Mouse (Mus musculus) intestine, embryonic 16.5 days (tissue): Measurements from ENCODE around the gene Dgat2. TPM values are rescaled to one million over a fixed set of nuclear protein-coding genes. Genes with fewer than 3 reads are reported as not detected.

Experiments
- ATAC-seq: fragments of 200-750 bp; cut with Nextera tagmentation; 2 replicates; pipeline ENCODE4 v1.8.0; 2017; ENCODE audit warnings: moderate TSS enrichment, moderate library complexity
- H3K27ac ChIP-seq: fragments of 300-500 bp; sonication (generic); 2 replicates; pipeline ENCODE4 v1.5.1; 2014; ENCODE audit warnings: mild to moderate bottlenecking, low read length
- H3K27me3 ChIP-seq: fragments of 300-500 bp; sonication (generic); replicated peaks from 2 replicates; pipeline ENCODE4 v1.6.1; 2014; ENCODE audit warnings: low read length, control low read depth, mixed read lengths; ENCODE audit not compliant: control insufficient read depth, insufficient read depth
- H3K36me3 ChIP-seq: fragments of 300-500 bp; sonication (generic); 2 replicates; pipeline ENCODE4 v1.6.1; 2014; ENCODE audit warnings: low read length, control low read depth; ENCODE audit not compliant: control insufficient read depth, insufficient read depth
- H3K4me1 ChIP-seq: fragments of 300-500 bp; sonication (generic); 2 replicates; pipeline ENCODE4 v1.6.1; 2014; ENCODE audit warnings: low read length, control low read depth, mixed read lengths; ENCODE audit not compliant: control insufficient read depth, insufficient read depth
- H3K4me2 ChIP-seq: fragments of 300-500 bp; sonication (generic); 2 replicates; pipeline ENCODE4 v1.6.1; 2014; ENCODE audit warnings: low read depth, low read length, control low read depth
- H3K4me3 ChIP-seq: fragments of 300-500 bp; sonication (generic); 2 replicates; pipeline ENCODE4 v1.5.1; 2014; ENCODE audit warnings: mild to moderate bottlenecking, low read length
- H3K9ac ChIP-seq: fragments of 300-500 bp; sonication (generic); 2 replicates; pipeline ENCODE4 v1.6.1; 2014; ENCODE audit warnings: low read depth, low read length
- H3K9me3 ChIP-seq: fragments of 300-500 bp; sonication (generic); 2 replicates; pipeline ENCODE4 v1.6.1; 2016; ENCODE audit warnings: low read length, control low read depth; ENCODE audit not compliant: control insufficient read depth
- WGBS: fragments of 180-500 bp; shearing (Covaris S2); extraction: QIAGEN DNeasy Blood & Tissue Kit; methylation state at CpG from one replicate; pipeline ENCODE4 v1.1.7; 2014; 5-methylcytosine and 5-hydroxymethylcytosine counted together
- polyA plus RNA-seq: library from polyadenylated mRNA; unstranded; fragments of >200 nt; fragmentation: Nextera tagmentation; extraction: Ambion mirVana; gene quantifications from 2 replicates; pipeline ENCODE4 v1.2.1, GENCODE M21; 2015

Dgat2 gene
- polyA plus RNA-seq, 1 experiment from 2014 or later, result 325 TPM

DNA sequence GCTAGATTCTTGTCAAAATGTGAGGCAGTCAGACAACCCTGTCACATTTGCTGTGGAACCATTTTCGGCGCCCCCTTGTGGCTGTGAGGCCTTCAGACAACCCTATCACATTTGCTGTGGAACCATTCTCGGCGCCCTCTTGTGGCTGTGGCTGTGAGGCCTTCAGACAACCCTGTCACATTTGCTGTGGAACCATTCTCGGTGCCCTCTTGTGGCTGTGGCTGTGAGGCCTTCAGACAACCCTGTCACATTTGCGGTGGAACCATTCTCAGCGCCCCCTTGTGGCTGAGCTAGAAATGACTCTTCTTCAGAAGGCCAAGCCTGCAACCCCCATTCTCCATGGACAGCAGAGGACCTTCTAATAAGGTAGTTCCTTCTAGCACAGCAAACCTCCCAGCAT, 31.2 kb downstream of the Dgat2 start:
- no peak overlapping the region for H3K4me2 ChIP-seq
- H3K9ac ChIP-seq, result no peak overlapping the region
- H3K9me3 ChIP-seq, result no peaks in the 10 kb centered on the region
- H3K4me1 ChIP-seq, result peaks cover 15% of the 10 kb centered on the region
- peak; percentile 53 for ATAC-seq
- WGBS, result 6% methylated on average over 7 of the region's 7 CpGs
- H3K36me3 ChIP-seq, result no peaks in the 10 kb centered on the region
- no peaks in the 10 kb centered on the region for H3K27me3 ChIP-seq
- H3K4me3 ChIP-seq, result no peak overlapping the region
- peak overlapping the region; percentile 39; the same call in 1 of the 2 replicates for H3K27ac ChIP-seq

DNA sequence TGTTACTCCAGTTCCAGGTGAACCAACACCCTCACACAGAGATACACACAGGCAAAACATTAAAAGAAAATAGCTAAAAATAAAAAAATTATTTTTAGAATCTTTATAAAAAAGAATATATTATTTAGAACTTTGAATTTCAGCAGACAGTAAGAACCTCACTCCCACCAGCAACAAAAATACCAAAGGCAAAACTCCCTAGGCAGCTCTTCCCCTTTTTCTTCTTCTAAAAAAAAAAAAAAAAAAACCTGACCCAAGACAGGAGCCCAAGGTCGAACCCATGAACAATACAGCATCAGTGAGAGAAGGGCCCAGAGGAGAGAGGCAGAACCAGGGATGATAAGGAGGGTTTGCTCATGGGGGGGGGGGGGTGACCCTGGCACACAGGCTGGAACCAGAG, 33.5 kb downstream of the Dgat2 start:
- H3K4me3 ChIP-seq, result no peak overlapping the region
- 56% methylated on average over 1 of the region's 1 CpGs for WGBS
- H3K9me3 ChIP-seq, result no peaks in the 10 kb centered on the region
- no peak overlapping the region for H3K4me2 ChIP-seq
- no peaks in the 10 kb centered on the region for H3K27me3 ChIP-seq
- H3K27ac ChIP-seq, result no peak overlapping the region
- H3K4me1 ChIP-seq, result no peaks in the 10 kb centered on the region; the same call in 1 of the 2 replicates
- no peaks in the 10 kb centered on the region for H3K36me3 ChIP-seq
- ATAC-seq, result no peak
- H3K9ac ChIP-seq, result no peak overlapping the region

DNA sequence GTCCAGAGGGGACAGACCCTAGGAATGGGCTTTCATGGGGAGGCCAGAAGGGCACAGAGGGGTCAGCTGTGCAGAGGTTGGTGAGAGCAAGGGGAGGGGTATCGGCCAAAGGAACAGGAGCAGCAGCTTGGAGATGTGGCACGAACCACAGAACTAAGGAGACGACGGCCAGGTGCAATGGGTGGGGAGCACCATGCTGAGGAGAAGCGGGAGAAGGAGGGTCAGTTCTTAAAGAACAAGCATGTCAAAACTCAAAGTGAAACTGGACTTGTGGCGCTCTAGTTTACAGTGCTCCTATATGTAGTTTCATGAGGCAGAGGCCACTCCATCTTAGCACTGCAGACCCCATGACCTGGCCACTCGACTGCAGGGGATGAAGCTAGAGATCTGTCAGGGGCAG, 35.0 kb downstream of the Dgat2 start:
- Histone ChIP-seq H3K4me2 (no peak overlapping the region), H3K4me1 (no peaks in the 10 kb centered on the region; the same call in 1 of the 2 replicates), H3K27ac (no peak overlapping the region), H3K36me3 (no peaks in the 10 kb centered on the region), H3K27me3 (no peaks in the 10 kb centered on the region), H3K9ac (0 out of 2 replicates have a peak overlapping the region, but pooled peaks have one; percentile 1), H3K9me3 (no peaks in the 10 kb centered on the region), H3K4me3 (no peak overlapping the region)
- ATAC-seq, result no peak
- 83% methylated on average over 7 of the region's 7 CpGs for WGBS

- no peak for ATAC-seq
- Histone ChIP-seq H3K9ac (no peak overlapping the region), H3K27me3 (no peaks in the 10 kb centered on the region), H3K9me3 (no peaks in the 10 kb centered on the region), H3K4me2 (no peak overlapping the region), H3K36me3 (no peaks in the 10 kb centered on the region), H3K27ac (no peak overlapping the region), H3K4me3 (no peak overlapping the region), H3K4me1 (peaks cover 1% of the 10 kb centered on the region)
- 62% methylated on average over 7 of the region's 7 CpGs for WGBS
These were observed 35.6 kb downstream of the Dgat2 start for GRCm38 (mm10) chr7:99146906-99147305.

- no peak for ATAC-seq
- H3K4me3 ChIP-seq, result no peak overlapping the region
- no peaks in the 10 kb centered on the region for H3K9me3 ChIP-seq
- peaks cover 6% of the 10 kb centered on the region for H3K4me1 ChIP-seq
- H3K27ac ChIP-seq, result no peak overlapping the region
- H3K4me2 ChIP-seq, result no peak overlapping the region
- H3K36me3 ChIP-seq, result no peaks in the 10 kb centered on the region
- H3K9ac ChIP-seq, result no peak overlapping the region
- 52% methylated on average over 7 of the region's 7 CpGs for WGBS
- H3K27me3 ChIP-seq, result no peaks in the 10 kb centered on the region
These were observed 36.5 kb downstream of the Dgat2 start for GRCm38 (mm10) chr7:99146011-99146410.

DNA sequence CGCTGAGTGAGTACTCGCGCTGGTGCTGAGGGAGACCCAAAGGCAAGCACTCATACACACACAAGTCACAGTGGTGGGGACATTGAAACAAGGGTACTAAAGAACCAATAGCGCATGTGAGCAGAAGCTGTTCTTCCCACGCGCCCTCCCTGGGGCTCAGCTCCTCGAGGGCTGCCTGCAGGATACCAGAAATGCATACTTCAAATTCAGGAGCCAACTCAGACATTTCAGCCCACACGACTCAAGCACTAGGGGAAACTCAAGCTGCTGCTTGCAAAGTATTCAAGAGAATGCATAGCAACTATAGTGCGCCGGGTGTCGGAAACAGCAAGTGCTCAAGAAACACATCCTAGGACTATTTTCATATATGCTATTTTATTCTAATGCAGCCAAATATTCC, 37.9 kb downstream of the Dgat2 start:
- Histone ChIP-seq H3K36me3 (no peaks in the 10 kb centered on the region), H3K27ac (no peak overlapping the region), H3K4me2 (no peak overlapping the region), H3K9me3 (no peaks in the 10 kb centered on the region), H3K4me1 (peaks cover 6% of the 10 kb centered on the region), H3K27me3 (no peaks in the 10 kb centered on the region), H3K4me3 (no peak overlapping the region), H3K9ac (no peak overlapping the region)
- ATAC-seq, result no peak
- 62% methylated on average over 11 of the region's 11 CpGs for WGBS

GRCm38 (mm10) chr7:99143244-99143643, 39.3 kb downstream of the Dgat2 start:
- Histone ChIP-seq H3K4me1 (peaks cover 16% of the 10 kb centered on the region), H3K9ac (no peak overlapping the region), H3K27me3 (no peaks in the 10 kb centered on the region), H3K9me3 (no peaks in the 10 kb centered on the region), H3K27ac (no peak overlapping the region), H3K4me3 (no peak overlapping the region), H3K36me3 (no peaks in the 10 kb centered on the region), H3K4me2 (no peak overlapping the region)
- ATAC-seq, result no peak
- 64% methylated on average over 3 of the region's 3 CpGs for WGBS

DNA sequence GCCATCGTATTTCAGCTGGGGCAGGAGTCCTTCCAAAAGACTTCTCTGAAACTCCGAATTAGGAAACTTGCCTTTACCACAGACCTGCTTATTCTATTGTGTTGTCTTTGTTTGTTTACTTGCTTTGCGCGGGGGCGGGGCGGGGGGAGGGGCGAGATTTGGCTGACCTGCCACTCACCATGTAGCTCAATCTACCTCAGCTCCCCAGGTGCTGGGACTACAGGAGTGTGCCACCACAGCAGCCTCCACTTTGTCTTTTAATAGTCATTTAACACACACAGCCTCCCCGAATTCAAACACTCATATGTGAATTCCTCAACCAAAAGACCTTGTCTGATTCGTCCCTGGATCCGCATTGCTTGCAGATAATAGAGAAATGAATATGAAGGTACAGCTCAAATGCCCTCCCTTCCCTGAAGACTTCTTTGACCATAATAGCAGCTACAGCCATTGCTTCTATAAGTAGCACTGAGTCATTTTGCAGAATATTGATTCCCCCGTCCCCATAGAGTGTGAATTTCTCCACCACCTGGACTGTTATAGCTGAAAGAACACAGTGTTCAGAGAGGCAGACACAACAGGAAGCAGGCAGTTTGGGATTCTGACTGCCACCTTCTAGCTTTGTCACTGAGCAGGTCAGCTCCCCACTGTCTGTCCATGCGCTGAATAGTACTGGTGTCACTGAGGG, 40.5 kb downstream of the Dgat2 start:
- H3K4me1 ChIP-seq, result peaks cover 16% of the 10 kb centered on the region
- no peaks in the 10 kb centered on the region for H3K27me3 ChIP-seq
- no peaks in the 10 kb centered on the region for H3K36me3 ChIP-seq
- peak overlapping the region; percentile 81 for H3K4me2 ChIP-seq
- H3K9me3 ChIP-seq, result no peaks in the 10 kb centered on the region
- 30% methylated on average over 12 of the region's 12 CpGs for WGBS
- H3K9ac ChIP-seq, result no peak overlapping the region; the same call in 1 of the 2 replicates
- ATAC-seq, result no peak
- H3K4me3 ChIP-seq, result peak overlapping the region; percentile 97
- no peak overlapping the region for H3K27ac ChIP-seq

DNA sequence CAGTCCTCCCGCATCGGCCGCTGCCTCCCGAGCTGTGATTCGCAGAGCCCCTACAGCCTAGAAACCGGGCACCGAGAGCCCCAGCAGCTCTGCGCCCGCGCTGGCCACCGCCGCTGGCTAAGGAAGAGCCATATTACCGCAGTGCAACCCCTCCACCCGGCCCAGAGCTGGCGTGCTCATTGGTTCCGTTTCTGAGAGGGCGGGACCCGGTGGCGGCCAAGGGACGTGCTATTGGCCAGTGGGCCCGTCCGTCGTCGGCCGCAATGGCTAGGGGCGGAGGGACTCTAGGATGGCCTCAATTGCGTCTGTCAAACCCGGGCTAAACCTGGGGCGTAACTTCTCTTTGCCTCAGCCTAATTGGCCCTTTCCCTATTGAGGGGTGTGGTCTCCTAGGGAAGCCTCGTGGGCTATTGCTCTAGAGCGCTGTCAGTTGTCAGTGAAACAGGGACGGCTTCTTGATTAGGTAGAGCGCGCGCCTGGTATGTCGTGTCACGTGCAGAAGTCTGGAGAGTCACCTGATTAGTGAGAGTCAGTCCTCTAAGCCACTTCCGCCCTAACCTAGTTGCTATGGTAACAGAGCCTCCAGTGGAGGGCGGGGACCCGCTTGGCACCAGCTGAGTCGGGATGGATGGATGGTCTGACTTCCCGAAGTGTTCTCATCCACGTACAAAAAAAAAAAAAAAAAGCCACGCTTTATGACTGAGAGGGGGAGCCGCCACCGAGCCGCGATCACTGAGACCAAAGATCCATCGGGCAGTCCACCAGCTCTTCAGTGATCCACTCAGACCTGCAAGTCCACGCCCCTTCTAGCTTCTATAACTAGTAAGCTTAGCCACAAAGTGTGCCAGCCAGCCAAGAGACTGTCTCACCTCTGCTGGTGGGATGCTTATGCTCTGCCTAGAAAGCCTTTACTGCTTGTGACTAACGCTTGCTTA, 41.3 kb downstream of the Dgat2 start, which contains the start of gene Uvrag:
Gene Uvrag, minus strand, starts transcription at position 158 of the 935 bp plus-strand sequence.
- peak; percentile 98 for ATAC-seq
- Histone ChIP-seq H3K4me1 (peaks cover 16% of the 10 kb centered on the region), H3K4me3 (peak within 1 kb of the TSS; percentile 97), H3K4me2 (peak within 1 kb of the TSS; percentile 81), H3K9ac (peak within 1 kb of the TSS; percentile 97), H3K36me3 (no peaks in the 10 kb centered on the region), H3K27me3 (no peaks in the 10 kb centered on the region), H3K27ac (peak within 1 kb of the TSS; percentile 92), H3K9me3 (no peaks in the 10 kb centered on the region)
- WGBS, result under 1% methylated on average over 51 of the region's 51 CpGs
